Mouse (Mus musculus): Measurements from ENCODE around the gene Triobp. TPM values are rescaled to one million over a fixed set of nuclear protein-coding genes. Genes with fewer than 3 reads are reported as not detected.

Triobp gene
- polyA plus RNA-seq, 1 experiment from 2014 or later: 49.0 TPM

DNA sequence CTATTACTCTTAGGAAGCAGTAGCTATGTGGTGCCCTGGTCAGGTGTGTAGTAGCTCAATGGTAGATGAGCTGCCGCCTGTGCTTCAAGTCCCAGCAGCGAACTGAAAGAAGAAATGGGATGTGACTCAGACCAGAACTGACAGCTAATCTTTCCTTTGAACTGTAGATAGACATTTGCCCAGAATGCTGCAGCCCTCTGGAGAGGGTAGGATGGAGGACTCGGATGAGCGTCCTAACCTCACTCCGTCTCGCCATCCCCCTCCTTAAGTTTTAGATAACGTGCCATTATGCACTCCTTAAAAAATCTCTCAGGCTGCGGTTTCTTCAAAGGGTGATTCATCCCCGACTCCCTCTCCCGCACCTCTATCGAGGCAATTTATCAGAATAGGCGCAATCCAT, 27.6 kb upstream of the Triobp start:
- ATAC-seq (replicated peaks; ENCODE audit: low FRiP score, low TSS enrichment, low read depth) (no peak), DNase-seq (ENCODE audit: low spot score) (no peak)
- no peak overlapping the region for H3K9ac ChIP-seq (ENCODE audit: low read length)
- no peak overlapping the region for H3K4me3 ChIP-seq (ENCODE audit: low read depth, low read length)
- no peaks in the 10 kb centered on the region for H3K27me3 ChIP-seq (replicated peaks; ENCODE audit: control insufficient read depth, insufficient read depth, low read length)
- WGBS: 67% methylated on average over 12 of the region's 12 CpGs
- H3K9me3 ChIP-seq (ENCODE audit: control insufficient read depth, low read length): no peaks in the 10 kb centered on the region
- H3K36me3 ChIP-seq (ENCODE audit: control insufficient read depth, insufficient read depth, low read length): peaks cover 16% of the 10 kb centered on the region
- H3K4me2 ChIP-seq (ENCODE audit: low read length): no peak overlapping the region
- peaks cover 20% of the 10 kb centered on the region for H3K4me1 ChIP-seq (replicated peaks; ENCODE audit: control insufficient read depth, insufficient read depth, low read length)
- no peak overlapping the region for H3K27ac ChIP-seq (ENCODE audit: low read depth)

DNA sequence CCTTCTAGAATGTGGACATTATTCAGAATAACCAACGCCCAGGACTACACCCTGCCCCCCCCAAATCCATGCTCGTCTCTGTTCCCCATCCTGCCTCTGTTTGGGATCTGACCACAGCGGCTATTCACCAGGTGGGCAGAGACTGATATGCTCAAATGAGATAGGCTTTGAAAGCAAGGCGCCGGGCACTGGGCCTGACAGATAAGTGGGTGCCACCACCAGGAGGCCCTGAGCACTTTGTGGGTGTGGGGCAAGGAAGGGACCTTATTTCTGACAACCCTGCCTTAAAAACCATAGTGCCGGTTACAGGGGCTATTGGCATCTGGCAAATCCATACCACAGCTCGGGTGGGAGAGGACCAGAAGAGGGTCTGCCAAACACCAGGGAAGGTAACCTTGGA, 24.8 kb upstream of the Triobp start:
- Histone ChIP-seq H3K9me3 (ENCODE audit: control insufficient read depth, low read length) (no peaks in the 10 kb centered on the region), H3K4me3 (ENCODE audit: low read depth, low read length) (no peak overlapping the region), H3K4me2 (ENCODE audit: low read length) (no peak overlapping the region), H3K9ac (ENCODE audit: low read length) (no peak overlapping the region), H3K27me3 (replicated peaks; ENCODE audit: control insufficient read depth, insufficient read depth, low read length) (no peaks in the 10 kb centered on the region), H3K4me1 (replicated peaks; ENCODE audit: control insufficient read depth, insufficient read depth, low read length) (peaks cover 19% of the 10 kb centered on the region), H3K36me3 (ENCODE audit: control insufficient read depth, insufficient read depth, low read length) (peaks cover 16% of the 10 kb centered on the region), H3K27ac (ENCODE audit: low read depth) (no peak overlapping the region)
- ATAC-seq (replicated peaks; ENCODE audit: low FRiP score, low TSS enrichment, low read depth): no peak
- DNase-seq (ENCODE audit: low spot score): no peak
- 87% methylated on average over 7 of the region's 7 CpGs for WGBS

GRCm38 (mm10) chr15:78923585-78923984, 23.9 kb upstream of the Triobp start:
- DNase-seq (ENCODE audit: low spot score) (no peak), ATAC-seq (replicated peaks; ENCODE audit: low FRiP score, low TSS enrichment, low read depth) (no peak)
- Histone ChIP-seq H3K27me3 (replicated peaks; ENCODE audit: control insufficient read depth, insufficient read depth, low read length) (no peaks in the 10 kb centered on the region), H3K27ac (ENCODE audit: low read depth) (no peak overlapping the region), H3K4me1 (replicated peaks; ENCODE audit: control insufficient read depth, insufficient read depth, low read length) (peaks cover 19% of the 10 kb centered on the region), H3K4me3 (ENCODE audit: low read depth, low read length) (no peak overlapping the region), H3K4me2 (ENCODE audit: low read length) (no peak overlapping the region), H3K9ac (ENCODE audit: low read length) (no peak overlapping the region), H3K9me3 (ENCODE audit: control insufficient read depth, low read length) (no peaks in the 10 kb centered on the region), H3K36me3 (ENCODE audit: control insufficient read depth, insufficient read depth, low read length) (peaks cover 13% of the 10 kb centered on the region)
- WGBS: 63% methylated on average over 6 of the region's 6 CpGs

DNA sequence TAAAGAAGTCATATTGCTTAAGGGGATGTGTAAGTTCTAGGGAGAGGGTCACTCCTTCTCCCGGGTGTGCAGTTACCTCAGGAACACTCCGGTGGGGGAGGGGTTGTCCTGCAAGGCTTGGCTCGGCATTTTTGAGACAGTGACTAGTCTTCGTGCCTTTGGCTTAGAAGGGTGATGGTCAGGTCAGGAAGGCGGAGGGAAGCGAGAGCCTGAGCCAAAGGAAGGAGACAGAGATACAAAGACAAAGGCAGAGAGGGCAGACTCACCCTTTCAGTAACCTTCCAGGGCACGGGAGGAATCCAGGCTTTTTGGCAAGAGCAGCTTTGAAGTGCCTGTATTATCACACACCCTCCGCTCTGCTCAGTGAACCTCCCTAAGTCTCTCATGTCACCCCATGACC, 22.4 kb upstream of the Triobp start:
- Histone ChIP-seq H3K27ac (ENCODE audit: low read depth) (peak overlapping the region; percentile 94), H3K4me2 (ENCODE audit: low read length) (no peak overlapping the region), H3K9ac (ENCODE audit: low read length) (no peak overlapping the region; the same call in 1 of the 2 replicates), H3K27me3 (replicated peaks; ENCODE audit: control insufficient read depth, insufficient read depth, low read length) (no peaks in the 10 kb centered on the region), H3K4me3 (ENCODE audit: low read depth, low read length) (no peak overlapping the region), H3K36me3 (ENCODE audit: control insufficient read depth, insufficient read depth, low read length) (peaks cover 11% of the 10 kb centered on the region), H3K9me3 (ENCODE audit: control insufficient read depth, low read length) (no peaks in the 10 kb centered on the region), H3K4me1 (replicated peaks; ENCODE audit: control insufficient read depth, insufficient read depth, low read length) (peaks cover 19% of the 10 kb centered on the region)
- WGBS: 39% methylated on average over 8 of the region's 8 CpGs
- DNase-seq (ENCODE audit: low spot score) (no peak), ATAC-seq (replicated peaks; ENCODE audit: low FRiP score, low TSS enrichment, low read depth) (no peak)

GRCm38 (mm10) chr15:78926021-78926919, 21.3 kb upstream of the Triobp start, which contains the start of gene Lgals1:
TSS of gene Lgals1 (plus strand) at chr15:78926725.
- Histone ChIP-seq H3K4me2 (ENCODE audit: low read length) (peak within 1 kb of the TSS; percentile 92), H3K9me3 (ENCODE audit: control insufficient read depth, low read length) (no peaks in the 10 kb centered on the region), H3K9ac (ENCODE audit: low read length) (peak within 1 kb of the TSS; percentile 61), H3K4me3 (ENCODE audit: low read depth, low read length) (peak within 1 kb of the TSS; percentile 64), H3K36me3 (ENCODE audit: control insufficient read depth, insufficient read depth, low read length) (peaks cover 16% of the 10 kb centered on the region), H3K27ac (ENCODE audit: low read depth) (peak within 1 kb of the TSS; percentile 94), H3K4me1 (replicated peaks; ENCODE audit: control insufficient read depth, insufficient read depth, low read length) (peaks cover 20% of the 10 kb centered on the region), H3K27me3 (replicated peaks; ENCODE audit: control insufficient read depth, insufficient read depth, low read length) (no peaks in the 10 kb centered on the region)
- WGBS: 4% methylated on average over 20 of the region's 20 CpGs
- ATAC-seq (replicated peaks; ENCODE audit: low FRiP score, low TSS enrichment, low read depth) (peak; percentile 71), DNase-seq (ENCODE audit: low spot score) (peak; percentile 92)

- H3K4me3 ChIP-seq (ENCODE audit: low read depth, low read length): peak overlapping the region; percentile 64
- WGBS: 16% methylated on average over 15 of the region's 15 CpGs
- no peak for ATAC-seq (replicated peaks; ENCODE audit: low FRiP score, low TSS enrichment, low read depth)
- peak overlapping the region; percentile 92 for H3K4me2 ChIP-seq (ENCODE audit: low read length)
- peak overlapping the region; percentile 94 for H3K27ac ChIP-seq (ENCODE audit: low read depth)
- peaks cover 16% of the 10 kb centered on the region for H3K36me3 ChIP-seq (ENCODE audit: control insufficient read depth, insufficient read depth, low read length)
- H3K27me3 ChIP-seq (replicated peaks; ENCODE audit: control insufficient read depth, insufficient read depth, low read length): no peaks in the 10 kb centered on the region
- H3K9ac ChIP-seq (ENCODE audit: low read length): peak overlapping the region; percentile 61
- DNase-seq (ENCODE audit: low spot score): peak; percentile 64
- H3K9me3 ChIP-seq (ENCODE audit: control insufficient read depth, low read length): no peaks in the 10 kb centered on the region
- H3K4me1 ChIP-seq (replicated peaks; ENCODE audit: control insufficient read depth, insufficient read depth, low read length): peaks cover 23% of the 10 kb centered on the region
These were observed 20.3 kb upstream of the Triobp start for GRCm38 (mm10) chr15:78927021-78927787.

- Histone ChIP-seq H3K27ac (ENCODE audit: low read depth) (peak overlapping the region; percentile 94), H3K27me3 (replicated peaks; ENCODE audit: control insufficient read depth, insufficient read depth, low read length) (no peaks in the 10 kb centered on the region), H3K4me2 (ENCODE audit: low read length) (peak overlapping the region; percentile 92), H3K4me3 (ENCODE audit: low read depth, low read length) (peak overlapping the region; percentile 64), H3K9ac (ENCODE audit: low read length) (peak overlapping the region; percentile 61), H3K4me1 (replicated peaks; ENCODE audit: control insufficient read depth, insufficient read depth, low read length) (peaks cover 23% of the 10 kb centered on the region), H3K36me3 (ENCODE audit: control insufficient read depth, insufficient read depth, low read length) (peaks cover 16% of the 10 kb centered on the region), H3K9me3 (ENCODE audit: control insufficient read depth, low read length) (no peaks in the 10 kb centered on the region)
- DNase-seq (ENCODE audit: low spot score) (peak; percentile 88), ATAC-seq (replicated peaks; ENCODE audit: low FRiP score, low TSS enrichment, low read depth) (peak; percentile 59)
- WGBS: under 1% methylated on average over 35 of the region's 35 CpGs
These were observed 19.6 kb upstream of the Triobp start for GRCm38 (mm10) chr15:78927788-78928457.

DNA sequence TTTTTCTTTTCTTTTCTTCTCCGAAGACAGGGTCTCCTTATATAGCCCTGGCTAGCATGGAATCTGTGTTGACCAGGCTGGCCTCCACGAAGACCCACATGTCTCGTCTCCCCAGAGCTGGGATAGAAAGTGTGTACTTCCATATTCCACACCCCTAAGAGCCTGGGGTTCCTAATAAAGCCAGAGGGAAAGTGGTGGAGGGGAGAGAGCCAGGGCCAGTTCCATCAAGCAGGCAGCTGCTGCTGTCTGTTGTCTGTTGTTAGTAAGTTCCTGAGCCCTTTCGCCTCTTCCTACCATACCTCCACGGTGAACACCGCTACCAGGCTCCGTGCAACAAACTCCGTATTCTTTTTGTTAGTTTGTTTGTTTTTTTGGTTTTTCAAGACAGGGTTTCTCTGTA, 19.0 kb upstream of the Triobp start:
- Histone ChIP-seq H3K9ac (ENCODE audit: low read length) (peak overlapping the region; percentile 61; the same call in 1 of the 2 replicates), H3K4me2 (ENCODE audit: low read length) (peak overlapping the region; percentile 92), H3K9me3 (ENCODE audit: control insufficient read depth, low read length) (no peaks in the 10 kb centered on the region), H3K27ac (ENCODE audit: low read depth) (peak overlapping the region; percentile 94; the same call in 1 of the 2 replicates), H3K4me1 (replicated peaks; ENCODE audit: control insufficient read depth, insufficient read depth, low read length) (peaks cover 23% of the 10 kb centered on the region), H3K4me3 (ENCODE audit: low read depth, low read length) (peak overlapping the region; percentile 64), H3K27me3 (replicated peaks; ENCODE audit: control insufficient read depth, insufficient read depth, low read length) (no peaks in the 10 kb centered on the region), H3K36me3 (ENCODE audit: control insufficient read depth, insufficient read depth, low read length) (peaks cover 16% of the 10 kb centered on the region)
- ATAC-seq (replicated peaks; ENCODE audit: low FRiP score, low TSS enrichment, low read depth) (peak; percentile 5; the same call in 1 of the 2 replicates), DNase-seq (ENCODE audit: low spot score) (no peak)
- WGBS: 44% methylated on average over 8 of the region's 8 CpGs
